Mouse (Mus musculus) layer of hippocampus, adult 9-10 months (tissue): Measurements from ENCODE around the gene Nxpe5.
A peak's percentile ranks its signal among the peaks of the same experiment; 100 is the strongest.

Source experiments
- DNase-seq: peaks from one replicate; pipeline ENCODE4 v3.0.0; 2022; ENCODE audit warnings: low spot score

The Nxpe5 gene

DNA sequence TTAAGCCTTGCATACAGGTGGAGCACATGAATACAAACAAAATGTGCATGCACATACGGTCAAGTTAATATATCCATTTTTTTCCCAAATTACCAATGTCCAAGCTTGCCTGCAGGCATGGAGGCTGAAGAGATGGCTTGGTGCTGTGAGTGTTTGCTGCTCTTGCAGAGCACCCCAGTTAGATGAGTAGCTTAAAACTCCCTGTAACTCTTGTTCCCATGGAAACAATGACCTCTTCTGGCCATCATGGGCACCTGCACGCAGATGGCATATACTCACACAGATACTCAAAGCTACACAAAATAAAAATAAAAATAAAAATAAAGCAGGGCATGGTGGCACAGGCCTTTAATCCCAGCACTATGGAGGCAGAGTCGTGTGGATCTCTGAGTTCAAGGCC is 27.4 kb downstream of the Nxpe5 start:
- no peak for DNase-seq

DNA sequence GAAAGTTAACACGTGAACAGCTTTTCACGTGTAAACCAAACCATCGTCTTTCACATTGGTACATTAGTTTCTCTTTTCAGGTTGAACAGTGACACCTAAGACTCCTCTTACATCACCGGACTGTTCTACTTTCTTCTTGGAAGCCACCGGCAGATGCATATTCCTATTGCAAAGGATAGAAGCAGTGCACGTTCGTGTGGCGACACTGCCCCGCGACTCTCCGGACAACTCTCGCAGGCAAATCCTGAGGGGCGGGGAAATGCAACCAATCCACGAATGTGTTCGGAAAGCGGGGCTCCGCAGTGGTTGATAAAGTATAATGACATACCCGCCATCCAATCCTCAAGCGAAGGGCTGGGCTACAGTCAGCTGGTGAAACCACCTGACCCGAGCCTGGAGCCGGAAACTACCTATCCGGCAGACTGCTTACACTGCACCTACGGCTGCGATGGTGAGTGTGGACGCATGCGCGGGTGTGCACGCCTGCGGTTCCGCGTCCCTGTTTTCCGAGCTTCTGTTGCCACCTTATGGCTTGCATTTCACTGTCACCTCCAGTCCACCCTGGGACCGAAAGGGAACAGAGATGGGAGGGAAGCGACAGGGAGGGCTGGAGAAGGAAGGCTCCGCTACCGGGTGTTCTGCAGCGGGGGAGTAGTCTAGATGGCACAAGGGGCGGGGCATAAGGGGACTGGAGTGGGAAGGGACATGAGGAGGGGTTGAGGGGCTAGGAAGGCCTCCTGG is 29.8 kb downstream of the Nxpe5 start, which contains the start of gene Lamtor4:
Lamtor4 (plus strand) TSS at position 130 of the 741 bp plus-strand sequence.
- DNase-seq = peak; percentile 97

DNA sequence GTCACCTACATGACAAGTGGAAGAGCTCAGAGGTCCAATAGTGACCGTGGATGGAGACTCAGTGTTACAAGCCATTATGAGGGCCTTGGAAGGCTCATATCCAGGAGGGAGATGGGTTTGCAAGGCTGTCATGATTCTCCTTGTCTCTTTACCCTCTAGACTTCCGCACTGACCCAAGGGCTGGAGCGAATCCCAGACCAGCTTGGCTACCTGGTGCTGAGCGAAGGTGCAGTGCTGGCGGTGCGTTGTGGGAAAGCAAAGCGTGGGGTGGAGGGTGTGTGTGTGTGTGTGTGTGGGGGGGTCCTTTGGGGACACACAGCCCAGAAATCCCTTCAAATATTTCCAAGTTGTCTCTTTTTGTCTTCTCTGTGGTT is 30.4 kb downstream of the Nxpe5 start:
- DNase-seq = no peak

DNA sequence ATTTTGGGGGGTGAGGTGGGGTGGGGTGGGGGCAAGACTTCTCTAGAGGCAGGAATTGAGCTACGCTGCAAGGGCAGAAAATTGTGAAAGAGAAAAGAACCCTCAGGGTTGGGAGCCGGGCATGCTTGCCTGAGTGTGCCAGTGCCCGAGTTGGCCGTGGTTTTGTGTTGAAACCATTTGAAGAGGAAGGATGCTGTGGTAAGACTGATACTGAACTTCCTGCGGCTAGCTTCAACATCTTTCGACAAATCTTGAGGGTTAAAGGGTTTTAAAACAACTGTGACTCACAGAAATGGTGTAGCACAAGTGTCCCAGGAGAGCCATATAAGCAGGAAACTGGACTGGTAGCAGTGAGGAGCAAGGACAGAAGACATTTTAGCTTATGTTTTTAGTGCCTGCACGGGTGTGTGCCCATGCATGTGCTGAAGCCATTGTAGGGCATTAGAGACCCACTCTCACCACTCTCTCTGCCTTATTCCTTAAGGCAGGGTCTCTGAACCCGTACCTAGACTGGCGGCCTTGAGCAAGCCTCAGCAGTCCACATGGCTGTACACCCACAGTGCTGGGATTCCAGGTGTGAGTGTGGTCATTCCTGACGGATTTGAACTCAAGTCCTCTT is 31.4 kb downstream of the Nxpe5 start:
- no peak for DNase-seq

DNA sequence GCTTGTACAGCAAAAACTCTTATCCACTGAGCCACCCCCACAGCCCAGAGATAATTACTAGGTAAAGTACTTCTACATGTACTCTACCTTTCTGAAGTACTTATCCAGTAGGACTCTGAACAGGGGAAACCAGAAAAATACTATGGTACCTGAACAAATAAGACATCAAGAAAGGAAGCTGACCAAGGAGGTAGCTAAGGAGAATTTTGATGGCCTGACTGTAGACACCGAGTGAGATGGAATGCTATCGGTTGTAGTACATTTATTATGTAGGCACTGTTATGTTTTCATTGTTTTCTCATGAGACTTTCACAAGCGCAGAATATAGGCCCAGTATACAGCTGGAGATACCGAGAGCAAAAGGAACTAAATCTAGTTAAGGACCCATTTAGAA is 31.9 kb downstream of the Nxpe5 start:
- no peak for DNase-seq

DNA sequence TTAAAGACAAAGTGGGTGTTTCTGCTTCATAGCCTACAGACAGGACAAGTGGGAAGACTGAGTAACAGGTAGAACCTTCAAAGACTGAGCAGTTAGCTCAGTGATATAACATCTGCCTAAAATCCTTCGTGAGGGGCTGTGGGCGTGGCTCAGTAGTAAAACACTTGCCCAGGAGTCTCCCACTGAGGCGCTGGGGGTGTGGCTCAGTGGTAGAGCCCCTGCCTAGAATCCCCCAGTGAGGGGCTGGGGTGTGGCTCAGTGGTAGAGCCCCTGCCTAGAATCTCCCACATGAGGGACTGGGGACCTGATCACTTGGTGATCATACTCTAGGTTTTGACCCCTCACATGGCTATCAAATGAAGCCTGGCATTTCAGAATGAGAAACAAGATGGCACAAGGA is 32.4 kb downstream of the Nxpe5 start:
- DNase-seq = no peak

DNA sequence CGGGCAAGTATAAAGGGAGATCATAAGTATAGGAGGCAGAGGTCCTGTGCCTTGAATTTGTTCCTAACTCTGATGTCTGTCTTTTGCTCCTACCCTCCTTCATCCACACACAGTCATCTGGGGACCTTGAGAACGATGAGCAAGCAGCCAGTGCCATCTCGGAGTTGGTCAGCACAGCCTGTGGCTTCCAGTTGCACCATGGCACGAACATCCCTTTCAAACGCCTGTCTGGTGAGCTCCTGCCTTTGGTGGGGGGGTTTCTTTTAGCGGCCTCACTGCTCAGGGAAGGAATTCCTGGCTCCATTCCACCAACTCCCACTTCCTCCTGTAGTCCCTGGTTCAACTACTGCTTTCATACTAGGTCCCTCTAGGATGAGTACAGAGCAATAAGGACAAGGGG is 32.8 kb downstream of the Nxpe5 start:
- no peak for DNase-seq

DNA sequence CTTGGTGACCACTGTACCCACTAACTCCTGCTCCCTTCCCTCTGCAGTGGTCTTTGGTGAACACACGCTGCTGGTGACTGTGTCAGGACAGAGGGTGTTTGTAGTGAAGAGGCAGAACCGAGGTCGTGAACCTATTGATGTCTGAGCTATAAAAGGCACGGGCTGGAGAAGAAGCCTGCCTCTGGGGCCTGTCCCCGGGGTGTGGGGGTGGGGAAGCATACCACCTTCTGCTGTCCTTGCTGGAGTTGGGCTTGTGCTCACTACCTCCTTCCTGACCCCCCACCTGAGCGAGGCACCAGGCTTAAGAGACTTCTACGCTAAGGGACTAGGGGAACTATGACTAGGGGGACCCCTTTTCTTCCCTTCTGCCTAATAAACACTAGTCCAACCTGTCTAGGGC is 33.3 kb downstream of the Nxpe5 start:
- DNase-seq = no peak

DNA sequence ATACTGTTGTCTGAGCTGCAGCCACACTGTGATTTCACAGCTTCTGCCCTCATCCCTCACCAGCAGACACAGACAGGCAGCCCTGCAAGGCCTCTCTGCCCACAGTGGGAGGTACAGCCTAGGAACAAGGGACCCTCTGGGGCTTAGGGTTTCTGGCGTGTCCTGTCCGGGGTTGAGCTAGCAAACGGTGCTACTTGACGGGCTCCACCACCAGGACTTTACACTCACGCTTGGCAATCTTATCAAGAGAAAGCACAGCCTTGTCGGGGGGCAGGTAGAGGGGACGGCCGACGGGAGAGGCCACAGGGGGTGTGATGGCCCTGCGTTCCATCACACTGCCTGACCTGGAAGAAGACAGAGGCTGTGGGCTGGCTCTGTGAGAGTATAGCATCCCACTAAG is 34.4 kb downstream of the Nxpe5 start:
- DNase-seq = no peak

DNA sequence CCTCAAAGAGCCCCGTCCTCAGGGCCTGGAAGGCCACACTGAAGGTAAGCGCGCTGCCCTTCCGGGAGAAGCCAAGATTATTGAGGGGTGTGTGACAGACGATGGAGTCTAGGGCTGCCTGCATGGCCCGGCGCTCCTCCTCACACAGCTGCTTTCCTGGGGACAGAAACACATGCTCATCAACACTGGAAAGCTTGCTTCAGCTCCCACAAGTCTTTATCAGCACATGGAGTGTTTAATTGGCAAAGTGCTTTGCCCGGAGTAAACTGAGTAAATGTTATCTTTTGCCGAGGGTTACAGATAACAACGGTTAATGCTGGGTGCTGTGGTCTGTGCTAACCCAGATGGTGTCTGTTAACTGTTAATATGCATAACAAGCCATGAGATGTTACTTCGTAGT is 35.1 kb downstream of the Nxpe5 start:
- DNase-seq = no peak

DNA sequence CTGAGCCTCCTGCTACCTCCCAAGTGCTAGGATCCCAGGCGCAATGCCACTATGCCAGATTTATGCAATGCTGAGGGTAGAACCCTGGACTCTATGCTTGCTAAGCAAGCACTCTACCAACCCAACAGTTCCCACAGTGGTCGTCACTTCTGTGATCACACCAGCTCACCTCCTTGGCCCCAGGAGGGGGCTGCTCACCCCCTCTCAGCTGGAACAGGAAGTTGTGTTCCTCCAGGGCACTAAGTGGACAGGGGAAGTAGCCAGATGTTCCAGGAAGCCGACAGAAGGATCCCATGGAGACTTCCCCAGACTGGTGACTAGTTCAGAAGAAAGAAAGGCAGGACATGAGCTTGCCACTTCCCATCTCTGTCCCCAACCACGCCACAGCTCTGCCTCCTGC is 36.3 kb downstream of the Nxpe5 start:
- no peak for DNase-seq

DNA sequence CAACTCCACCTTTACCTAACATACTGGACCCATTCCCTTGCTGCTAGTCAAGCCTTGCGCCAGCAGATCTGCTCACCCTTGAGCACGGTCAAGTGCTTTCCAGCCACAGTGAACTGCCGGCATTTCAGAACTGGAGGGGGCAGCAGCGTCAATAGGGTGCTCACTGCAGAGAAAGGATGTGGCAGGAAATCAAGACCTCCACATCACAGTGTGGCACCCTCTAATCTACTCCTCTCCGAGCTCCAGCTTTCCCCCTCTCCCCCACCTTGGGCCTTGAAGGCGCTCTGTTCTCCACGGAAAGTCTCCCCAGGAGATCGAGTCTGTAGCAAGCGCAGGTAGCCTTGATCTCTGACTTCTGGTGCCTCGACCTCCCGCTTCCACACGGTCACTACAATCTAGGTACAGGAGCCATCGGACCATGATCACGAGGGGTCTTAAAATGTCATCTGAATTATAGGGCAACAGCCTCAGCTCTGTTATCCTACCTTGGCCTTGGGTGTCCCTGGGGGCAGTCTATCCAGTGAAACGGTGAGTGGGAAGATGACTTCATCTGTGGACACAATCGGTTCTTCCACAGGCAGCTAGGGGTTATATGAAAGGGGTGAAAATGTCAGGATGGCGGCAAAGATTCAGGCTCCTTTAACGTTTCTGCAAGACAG is 37.0 kb downstream of the Nxpe5 start:
- DNase-seq = no peak

DNA sequence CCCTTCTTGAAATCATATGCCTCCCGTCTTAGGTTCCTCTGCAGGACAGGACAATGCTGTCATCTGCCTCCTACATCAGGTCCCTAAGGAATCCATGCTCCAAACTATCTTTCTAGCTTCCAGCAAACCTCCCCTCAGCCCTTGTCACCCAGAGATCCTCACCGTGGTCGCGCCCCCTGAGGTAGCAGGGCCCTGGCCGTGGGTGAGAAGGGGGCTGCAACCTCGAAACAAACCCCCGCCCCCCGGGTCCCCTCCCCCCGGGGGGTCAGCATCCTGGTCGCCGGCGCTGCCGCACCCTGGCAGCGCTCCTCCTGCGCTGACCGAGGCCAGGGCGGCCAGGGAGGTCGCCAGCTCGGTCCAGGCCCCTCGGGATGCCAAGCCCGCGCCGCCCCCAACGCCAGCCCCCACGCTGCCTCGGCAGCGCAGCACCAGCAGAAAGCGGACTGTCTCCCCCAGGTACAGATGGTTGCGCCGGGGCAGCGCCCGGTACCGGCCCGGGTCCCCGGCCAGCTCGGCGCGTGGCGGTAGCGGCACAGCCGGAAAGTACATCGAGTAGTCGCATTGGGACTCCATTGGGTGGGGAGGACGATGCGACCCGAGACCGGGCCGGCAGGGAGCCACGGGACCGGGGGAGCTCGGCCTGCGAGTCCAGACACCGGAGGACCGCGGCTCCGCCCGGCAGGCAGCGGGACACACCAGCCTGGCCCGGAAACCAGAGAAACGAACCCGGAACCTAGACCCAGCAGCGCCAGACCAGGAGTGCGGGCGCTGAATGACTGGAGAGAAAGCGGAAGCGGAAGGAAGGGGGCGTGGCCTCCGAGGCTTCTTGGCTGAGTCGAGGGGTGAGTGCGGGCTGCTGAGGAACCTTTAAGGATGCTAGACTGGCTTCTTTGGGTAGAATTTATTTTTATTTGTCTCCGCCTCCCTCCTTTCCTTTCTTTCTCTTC is 37.8 kb downstream of the Nxpe5 start, which contains the start of gene BC037034:
BC037034 (minus strand) TSS at position 774 of the 947 bp plus-strand sequence.
- DNase-seq = peak; percentile 67

DNA sequence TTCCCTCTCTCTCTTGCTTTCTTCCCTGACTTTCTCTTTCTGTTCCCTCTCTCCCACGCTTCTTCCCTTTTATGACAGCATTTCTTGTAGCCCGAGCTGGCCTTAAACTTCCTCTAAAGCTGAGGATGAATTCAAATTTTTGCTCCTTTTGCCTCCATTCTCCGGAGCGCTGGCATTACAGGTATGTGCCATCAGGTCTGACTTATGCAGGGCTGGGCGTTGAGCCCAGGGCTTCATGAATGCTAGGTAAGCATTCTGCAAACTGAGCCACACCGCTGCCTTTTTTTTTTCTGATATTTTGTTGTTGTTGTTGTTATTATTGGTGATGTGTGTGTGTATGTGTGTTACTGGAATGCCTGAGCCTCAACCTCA is 38.5 kb downstream of the Nxpe5 start:
- no peak for DNase-seq

DNA sequence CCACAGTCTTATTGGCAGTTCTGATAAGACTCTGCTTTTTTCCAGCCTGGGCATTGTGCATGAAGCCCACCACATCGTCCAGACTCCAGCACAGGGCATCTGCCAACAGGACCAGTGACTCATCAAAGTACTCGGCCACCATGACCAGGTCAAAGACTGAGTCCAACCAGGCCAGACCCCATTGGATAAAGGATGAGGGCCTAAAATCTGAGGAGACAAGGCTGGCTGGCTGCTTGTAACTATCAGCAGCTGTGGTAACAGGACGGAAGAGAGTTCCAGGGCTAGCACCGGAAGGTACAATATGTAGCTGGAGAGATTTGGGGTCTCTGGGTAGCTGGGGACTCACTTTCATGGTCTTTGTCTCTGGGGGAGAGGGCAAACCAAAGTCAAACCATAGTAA is 40.0 kb downstream of the Nxpe5 start:
- no peak for DNase-seq

DNA sequence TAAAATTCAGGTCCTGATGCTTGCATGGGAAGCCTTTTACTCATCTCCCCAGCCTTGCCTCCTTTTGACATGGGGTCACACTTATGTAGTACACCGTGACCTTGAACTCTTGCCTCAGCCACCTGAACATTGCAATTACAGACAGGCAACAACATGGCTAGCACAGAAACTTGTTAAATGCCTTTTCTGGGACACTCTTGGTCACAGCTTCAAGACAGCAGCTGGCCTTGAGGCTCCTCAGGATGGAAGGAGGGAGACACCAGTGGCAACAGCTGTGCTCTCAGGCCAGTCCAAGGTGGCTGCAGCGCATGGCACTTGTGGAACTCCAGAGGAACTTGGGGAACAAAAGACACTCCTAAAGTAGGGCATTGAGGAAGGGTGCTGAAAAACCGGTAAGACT is 41.4 kb downstream of the Nxpe5 start:
- no peak for DNase-seq

DNA sequence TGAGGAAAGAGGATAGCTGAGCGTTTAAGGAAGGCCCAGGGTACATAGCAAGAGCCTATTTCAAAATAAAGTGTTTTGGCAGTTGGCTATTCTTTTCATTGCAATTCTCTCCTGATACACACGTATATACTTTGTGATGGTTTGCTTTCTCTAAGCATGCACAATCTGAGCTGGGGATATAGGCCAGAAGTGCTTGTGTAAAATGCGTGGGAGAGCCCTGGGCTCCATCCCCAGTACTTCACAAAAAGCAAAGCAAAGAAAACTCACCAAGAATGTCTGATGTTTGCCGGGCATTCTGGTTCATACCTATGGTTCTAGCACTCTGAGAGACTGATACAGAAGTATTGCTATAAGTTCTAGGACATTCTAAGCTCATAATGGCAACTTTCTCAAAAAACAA is 43.3 kb downstream of the Nxpe5 start:
- no peak for DNase-seq

DNA sequence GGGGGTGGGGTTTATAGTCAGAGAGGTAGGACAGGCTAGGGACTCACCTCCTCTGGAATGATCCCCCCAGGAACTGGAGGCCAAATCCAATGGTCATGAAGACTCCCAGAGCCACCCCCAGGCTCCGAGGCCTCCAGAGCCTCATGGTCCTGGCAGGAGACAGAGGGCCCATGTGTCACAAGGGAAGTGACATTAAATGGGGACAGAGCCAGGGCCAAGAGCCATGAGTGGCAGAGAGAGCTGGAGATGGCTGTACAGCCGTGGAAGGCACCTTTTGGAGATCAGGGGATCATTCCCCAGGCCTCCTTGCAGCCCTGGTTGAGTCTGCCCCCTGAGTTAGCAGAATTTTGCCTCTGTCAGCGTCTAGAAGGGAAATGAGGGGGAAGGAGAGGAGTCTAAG is 45.5 kb downstream of the Nxpe5 start:
- DNase-seq = no peak

DNA sequence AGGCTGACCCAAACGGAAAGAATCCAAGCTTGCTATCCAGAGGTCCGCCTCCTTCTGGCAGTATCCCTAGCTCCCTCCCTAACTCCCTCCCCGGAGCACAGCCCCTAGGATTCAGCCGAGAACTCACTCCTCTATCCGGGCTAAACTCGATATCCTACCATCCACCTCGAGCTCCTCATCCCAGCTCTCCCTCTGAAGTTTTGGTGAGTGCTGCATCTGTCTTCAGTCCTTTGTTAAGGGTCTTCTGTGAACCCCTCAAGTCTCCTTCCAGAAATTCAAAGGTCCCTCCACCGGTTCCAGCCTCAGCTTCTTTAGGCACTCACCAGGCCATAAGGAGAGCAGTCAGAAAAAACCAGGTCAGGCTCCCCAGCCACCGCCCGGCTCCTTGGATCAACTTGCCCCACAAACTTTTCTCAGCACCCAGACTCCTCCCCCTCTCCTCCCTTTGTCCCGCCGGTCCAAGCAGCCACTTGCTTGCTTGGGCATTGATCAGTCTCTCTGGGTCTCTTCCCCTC is 46.8 kb downstream of the Nxpe5 start, which contains the start of gene Gal3st4:
Gal3st4 (minus strand) TSS at position 432 of the 515 bp plus-strand sequence.
- no peak for DNase-seq

DNA sequence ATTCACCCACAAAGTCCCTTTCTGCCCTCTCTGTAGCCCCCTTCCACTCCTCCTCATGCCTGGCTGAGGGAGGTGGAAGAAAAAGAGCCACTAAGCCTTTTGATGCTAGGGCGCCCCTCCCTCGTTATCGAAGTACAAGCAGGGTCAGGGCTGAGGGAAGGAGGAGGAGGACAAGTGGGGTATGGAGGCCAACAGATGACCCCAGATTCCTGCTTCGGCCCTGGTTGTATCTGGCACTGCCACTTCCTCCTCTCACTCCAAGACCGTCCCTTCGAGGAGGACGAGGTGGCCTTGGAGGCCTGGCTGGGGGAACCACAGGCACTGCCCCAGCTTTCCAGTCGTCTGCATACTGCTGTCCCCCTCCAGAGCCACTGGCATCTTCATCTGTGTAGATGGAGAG is 48.5 kb downstream of the Nxpe5 start:
- DNase-seq = no peak

DNA sequence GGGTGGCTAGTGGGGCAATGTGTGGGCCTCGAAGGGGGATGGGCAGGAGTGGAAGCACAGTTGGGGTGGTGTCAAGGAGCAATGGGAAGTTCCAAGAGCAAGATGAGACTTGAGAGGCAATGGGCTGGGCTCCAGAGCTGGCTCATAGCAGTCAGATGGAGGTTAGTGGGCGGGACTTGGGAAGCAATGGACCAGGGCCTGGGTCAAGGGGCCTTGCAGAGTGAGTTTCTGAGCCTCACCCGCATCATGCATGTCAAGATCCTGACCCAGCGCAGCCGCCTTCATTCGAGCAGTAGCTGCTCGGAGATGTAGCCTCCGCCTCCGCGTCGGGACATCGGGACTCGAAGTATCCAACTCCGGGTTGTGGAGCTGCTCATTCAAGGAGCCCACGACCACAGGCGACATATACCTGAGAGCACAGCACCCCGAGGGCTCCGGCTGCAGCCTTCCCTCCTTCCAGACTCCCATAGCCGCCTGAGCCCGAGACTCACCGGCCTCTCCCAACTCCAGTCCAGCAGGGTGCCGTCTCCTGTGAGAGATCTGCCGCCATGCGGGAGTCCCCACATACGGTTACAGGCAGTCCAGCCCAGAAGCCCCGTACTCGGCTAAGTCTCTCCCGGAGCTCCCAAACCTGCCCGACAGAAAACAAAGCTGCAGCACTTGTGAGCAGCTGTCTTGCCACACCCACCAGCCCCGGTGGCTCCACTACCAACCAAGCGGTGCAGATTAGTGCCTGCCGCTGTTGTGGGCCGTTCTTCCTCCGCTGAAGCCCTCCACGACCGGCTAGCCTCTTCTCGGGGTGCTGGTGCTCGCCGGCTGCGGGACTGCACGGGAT is 49.7 kb downstream of the Nxpe5 start:
- DNase-seq = no peak
